Mouse (Mus musculus): ENCODE data around the gene Gm21783.
"Not testable (repeated sequence)": the region's sequence is repeated elsewhere in the genome, so short reads cannot be mapped to it uniquely, and the experiment has no call there.

The Gm21783 gene

DNA sequence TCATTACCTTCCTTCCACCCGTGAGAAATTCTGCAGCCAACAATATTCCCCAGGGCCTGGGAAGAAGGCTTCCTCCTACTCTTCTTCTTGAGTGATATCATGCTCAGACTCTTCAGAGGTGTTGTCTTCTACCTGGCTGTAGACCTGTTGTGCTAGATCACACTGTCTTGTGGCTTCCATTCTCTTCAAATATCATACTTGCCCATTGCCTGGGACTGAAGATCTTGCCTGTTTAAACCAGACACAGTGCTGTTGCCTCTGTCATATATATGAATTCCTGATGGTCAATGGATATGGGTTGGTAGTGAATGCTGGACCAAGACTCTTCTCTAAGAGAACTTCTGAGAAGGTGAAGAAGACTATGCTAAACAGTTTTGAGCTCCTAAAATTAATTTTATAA lies at the start of gene Gm21783:
TSS of gene Gm21783 (minus strand) at position 101 of the 400 bp plus-strand sequence.
- ATAC-seq (ENCODE audit: low TSS enrichment): not testable (repeated sequence)

All from frontal cortex, adult (tissue).